26 mouse cellular contexts compared by ENCODE assay signal in the genomic region with DNA sequence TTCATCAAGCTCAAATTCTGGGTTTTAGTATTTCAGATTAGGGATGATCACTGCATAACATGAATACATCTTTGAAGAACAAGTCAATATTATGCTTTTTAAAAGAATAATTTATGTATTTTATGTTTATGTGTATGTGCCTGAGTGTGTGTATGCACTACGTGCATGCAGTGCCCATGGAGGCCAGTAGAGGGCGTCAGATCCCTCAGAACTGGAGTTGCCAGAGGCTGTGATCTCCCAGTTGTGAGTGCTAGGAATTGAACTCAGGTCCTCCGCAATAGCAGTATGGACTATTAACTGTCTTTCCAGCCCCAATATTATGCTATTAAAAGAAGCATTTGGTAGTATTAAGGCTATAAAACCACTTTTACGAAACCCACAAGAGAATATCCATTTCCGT. TPM values are rescaled to one million over a fixed set of nuclear protein-coding genes. Genes with fewer than 3 reads are reported as not detected.
DNase-seq lines count a peak whose midpoint lies in the region; ATAC-seq and TF ChIP-seq lines count a peak whose summit lies in the region.
"Had no signal": no experiment of that assay in that cellular context is flagged by ENCODE, and none has a peak within 500 bp of the region (broad histone marks: within the 10 kb centered on the region; RNA-seq: fewer than 3 reads in every experiment).

No protein-coding gene starts in this region.

- no peak overlapping the region for H3K4me3 ChIP-seq in forebrain, embryonic 11.5 days (ENCODE audit: low read depth, low read length)
- no peak overlapping the region for H3K4me3 ChIP-seq in forebrain, embryonic 13.5 days
- no peak overlapping the region for H3K4me3 ChIP-seq in left cerebral cortex, adult 2 months
- H3K4me3 ChIP-seq in testis, adult 2 months (ENCODE audit: control insufficient read depth, low read depth, low read length) = no peak overlapping the region
- H3K4me3 ChIP-seq in kidney, embryonic 14.5 days (ENCODE audit: low read length) = no peak overlapping the region
- H3K4me3 ChIP-seq: embryonic facial prominence, embryonic 13.5 days; heart, embryonic 12.5 days; hindbrain, embryonic 15.5 days; intestine, embryonic 15.5 days; liver, embryonic 13.5 days had no signal

- H3K27me3 ChIP-seq in forebrain, embryonic 11.5 days (ENCODE audit: control insufficient read depth, insufficient read depth, low read length) = no peaks in the 10 kb centered on the region
- peaks cover 11% of the 10 kb centered on the region for H3K27me3 ChIP-seq in forebrain, embryonic 13.5 days
- H3K27me3 ChIP-seq in testis, adult 2 months (ENCODE audit: control insufficient read depth, insufficient read depth, low read length) = no peaks in the 10 kb centered on the region
- peaks cover 3% of the 10 kb centered on the region; the same call in 1 of the 2 replicates for H3K27me3 ChIP-seq in kidney, embryonic 14.5 days (ENCODE audit: control insufficient read depth, insufficient read depth, low read length)

- no peak overlapping the region for H3K9ac ChIP-seq in forebrain, embryonic 11.5 days (ENCODE audit: low read length)
- no peak overlapping the region for H3K9ac ChIP-seq in forebrain, embryonic 13.5 days
- no peak overlapping the region for H3K9ac ChIP-seq in kidney, embryonic 14.5 days (ENCODE audit: low read depth, low read length)
- H3K9ac ChIP-seq: embryonic facial prominence, embryonic 13.5 days; forebrain, postnatal 0 days; heart, embryonic 12.5 days; hindbrain, embryonic 15.5 days; intestine, embryonic 15.5 days; liver, embryonic 13.5 days had no signal

- H3K36me3 ChIP-seq in forebrain, embryonic 11.5 days (ENCODE audit: control insufficient read depth, insufficient read depth, low read length) = no peaks in the 10 kb centered on the region
- no peaks in the 10 kb centered on the region for H3K36me3 ChIP-seq in forebrain, embryonic 13.5 days (ENCODE audit: poor library complexity, severe bottlenecking)
- no peaks in the 10 kb centered on the region for H3K36me3 ChIP-seq in testis, adult 2 months (ENCODE audit: control insufficient read depth, insufficient read depth, low read length)
- no peaks in the 10 kb centered on the region for H3K36me3 ChIP-seq in kidney, embryonic 14.5 days (ENCODE audit: control insufficient read depth, insufficient read depth, low read length)
- H3K36me3 ChIP-seq: embryonic facial prominence, embryonic 13.5 days; heart, embryonic 12.5 days; hindbrain, embryonic 15.5 days; intestine, embryonic 15.5 days; liver, embryonic 13.5 days had no signal

- no peak overlapping the region for H3K4me2 ChIP-seq in forebrain, embryonic 11.5 days (ENCODE audit: low read depth, low read length, severe bottlenecking)
- no peak overlapping the region for H3K4me2 ChIP-seq in forebrain, embryonic 13.5 days
- no peak overlapping the region for H3K4me2 ChIP-seq in kidney, embryonic 14.5 days (replicated peaks; ENCODE audit: low read depth, low read length)
- H3K4me2 ChIP-seq: embryonic facial prominence, embryonic 13.5 days; heart, embryonic 12.5 days; hindbrain, embryonic 15.5 days; intestine, embryonic 15.5 days; liver, embryonic 13.5 days had no signal

- H3K4me1 ChIP-seq in forebrain, embryonic 11.5 days (replicated peaks; ENCODE audit: control insufficient read depth, insufficient read depth, low read length) = no peaks in the 10 kb centered on the region
- no peaks in the 10 kb centered on the region for H3K4me1 ChIP-seq in forebrain, embryonic 13.5 days
- no peaks in the 10 kb centered on the region for H3K4me1 ChIP-seq in testis, adult 2 months (ENCODE audit: control insufficient read depth, insufficient read depth, low read length)
- H3K4me1 ChIP-seq in kidney, embryonic 14.5 days (ENCODE audit: control insufficient read depth, insufficient read depth, low read length) = no peaks in the 10 kb centered on the region
- H3K4me1 ChIP-seq: embryonic facial prominence, embryonic 13.5 days; hindbrain, embryonic 15.5 days had no signal

- TF ChIP-seq POLR2A in testis, adult 2 months (IDR thresholded peaks at IDR 0.05; ENCODE audit: control insufficient read depth, low read depth, low read length) = no peak

- intact Hi-C loops in left cerebral cortex, adult 2 months (cut with DNase I) = no loop called here

- 90% methylated on average over 5 of the region's 5 CpGs for WGBS in forebrain, embryonic 11.5 days
- WGBS in forebrain, embryonic 13.5 days = 89% methylated on average over 5 of the region's 5 CpGs
- 87% methylated on average over 5 of the region's 5 CpGs for WGBS in kidney, embryonic 14.5 days

- peak; percentile 21 for TF ChIP-seq CTCF in left cerebral cortex, adult 2 months (IDR thresholded peaks at IDR 0.05)
- TF ChIP-seq CTCF in testis, adult 2 months (IDR thresholded peaks at IDR 0.05; ENCODE audit: control insufficient read depth, insufficient read depth, insufficient replicate concordance, low read depth, low read length) = peak; percentile 71; the same call in 1 of the 2 replicates

- peak; percentile 33 for DNase-seq in forebrain, embryonic 11.5 days (ENCODE audit: low spot score)
- no peak for DNase-seq in left cerebral cortex, adult 2 months (ENCODE audit: extremely low spot score in 1 of 2, low spot score in 2 of 2)
- DNase-seq in left cerebral cortex, adult 8-10 months (ENCODE audit: low spot score in 2 of 2) = no peak
- no peak for DNase-seq in testis, postnatal 14 days (ENCODE audit: low spot score)
- DNase-seq in cerebellum, postnatal 10 days = no peak
- DNase-seq: adrenal gland, adult 8-10 months; cerebellum, postnatal 14 days; forebrain, postnatal 0 days; heart, postnatal 36 days; kidney, postnatal 10 days; left cerebral cortex, postnatal 4 days; liver, embryonic 13.5 days; midbrain, embryonic 14.5 days; thymus, postnatal 25 days had no signal

- H3K9me3 ChIP-seq in forebrain, embryonic 11.5 days (ENCODE audit: control insufficient read depth, low read length) = no peaks in the 10 kb centered on the region
- H3K9me3 ChIP-seq in forebrain, embryonic 13.5 days (replicated peaks) = no peaks in the 10 kb centered on the region; the same call in 1 of the 2 replicates
- no peaks in the 10 kb centered on the region for H3K9me3 ChIP-seq in kidney, embryonic 14.5 days (ENCODE audit: control insufficient read depth, low read length)
- H3K9me3 ChIP-seq: embryonic facial prominence, embryonic 13.5 days; hindbrain, embryonic 15.5 days; intestine, embryonic 15.5 days; liver, embryonic 13.5 days had no signal

- H3K27ac ChIP-seq in forebrain, embryonic 11.5 days (ENCODE audit: low read depth, low read length) = no peak overlapping the region
- no peak overlapping the region for H3K27ac ChIP-seq in forebrain, embryonic 13.5 days
- H3K27ac ChIP-seq in left cerebral cortex, adult 2 months = no peak overlapping the region
- H3K27ac ChIP-seq in testis, adult 2 months (ENCODE audit: control insufficient read depth, insufficient read depth, low read depth, low read length) = no peak overlapping the region
- no peak overlapping the region for H3K27ac ChIP-seq in kidney, embryonic 14.5 days (ENCODE audit: low read depth, low read length)
- H3K27ac ChIP-seq: embryonic facial prominence, embryonic 13.5 days; hindbrain, embryonic 15.5 days; intestine, embryonic 15.5 days; liver, embryonic 13.5 days had no signal

- ATAC-seq in forebrain, embryonic 11.5 days (replicated peaks; ENCODE audit: low FRiP score) = no peak
- ATAC-seq in forebrain, embryonic 13.5 days = no peak
- ATAC-seq in kidney, embryonic 14.5 days (ENCODE audit: low FRiP score, low TSS enrichment) = no peak
- ATAC-seq: forebrain, postnatal 0 days; intestine, embryonic 15.5 days; lung, postnatal 0 days had no signal

RNA-seq across cellular contexts. Expression of gene Urad, which starts 5.4 kb away (rescaled TPM):
- polyA plus RNA-seq in forebrain, embryonic 11.5 days (2014; fragmentation: Nextera tagmentation; extraction: Ambion mirVana) = not detected in 2 replicates
- not detected in 2 replicates for polyA plus RNA-seq in forebrain, embryonic 13.5 days (2015; fragmentation: Nextera tagmentation; extraction: Ambion mirVana)
- not detected for total RNA-seq in left cerebral cortex, adult 2 months (2021)
- total RNA-seq in left cerebral cortex, adult 8-10 months (2022) = not detected
- polyA plus RNA-seq in testis, adult 2 months (2012; rRNA removed) = not detected in 2 replicates
- polyA plus RNA-seq in kidney, embryonic 14.5 days (2014; fragmentation: Nextera tagmentation; extraction: Ambion mirVana) = not detected in 2 replicates
- total RNA-seq: forebrain, postnatal 0 days; heart, postnatal 36 days; layer of hippocampus, adult 8-10 months; left cerebral cortex, postnatal 4 days; megakaryocyte, adult 5-6 weeks had no signal
- polyA plus RNA-seq: embryonic facial prominence, embryonic 13.5 days; forebrain, postnatal 0 days; gonadal fat pad, adult 2 months; heart, embryonic 12.5 days; hindbrain, embryonic 15.5 days; lung, postnatal 0 days; midbrain, embryonic 14.5 days; stomach, embryonic 16.5 days had no signal

RNA-seq across cellular contexts. Expression of gene Cdx2, which starts 20.6 kb away (rescaled TPM):
- not detected in 2 replicates for polyA plus RNA-seq in forebrain, embryonic 11.5 days (2014; fragmentation: Nextera tagmentation; extraction: Ambion mirVana)
- not detected in 2 replicates for polyA plus RNA-seq in forebrain, embryonic 13.5 days (2015; fragmentation: Nextera tagmentation; extraction: Ambion mirVana)
- not detected for total RNA-seq in left cerebral cortex, adult 2 months (2021)
- not detected for total RNA-seq in left cerebral cortex, adult 8-10 months (2022)
- 0.10 TPM in 1 of 2 replicates, not detected in the other for polyA plus RNA-seq in testis, adult 2 months (2012; rRNA removed)
- not detected in 2 replicates for polyA plus RNA-seq in kidney, embryonic 14.5 days (2014; fragmentation: Nextera tagmentation; extraction: Ambion mirVana)
- total RNA-seq: adrenal gland, adult 8-10 months; forebrain, postnatal 0 days; heart, postnatal 36 days; layer of hippocampus, adult 8-10 months; left cerebral cortex, postnatal 4 days; megakaryocyte, adult 5-6 weeks had no signal
- polyA plus RNA-seq: embryonic facial prominence, embryonic 13.5 days; forebrain, postnatal 0 days; heart, embryonic 12.5 days; hindbrain, embryonic 15.5 days; liver, embryonic 13.5 days; lung, postnatal 0 days; midbrain, embryonic 14.5 days had no signal

RNA-seq across cellular contexts. Expression of gene Pdx1, which starts 57.9 kb away (rescaled TPM):
- polyA plus RNA-seq in forebrain, embryonic 11.5 days (2014; fragmentation: Nextera tagmentation; extraction: Ambion mirVana) = not detected in 2 replicates
- polyA plus RNA-seq in forebrain, embryonic 13.5 days (2015; fragmentation: Nextera tagmentation; extraction: Ambion mirVana) = not detected in 2 replicates
- not detected for total RNA-seq in left cerebral cortex, adult 2 months (2021)
- total RNA-seq in left cerebral cortex, adult 8-10 months (2022) = not detected
- polyA plus RNA-seq in testis, adult 2 months (2012; rRNA removed) = 0.07 TPM in 1 of 2 replicates, not detected in the other
- 0.19 TPM in 1 of 2 replicates, not detected in the other for polyA plus RNA-seq in kidney, embryonic 14.5 days (2014; fragmentation: Nextera tagmentation; extraction: Ambion mirVana)
- total RNA-seq: adrenal gland, adult 8-10 months; forebrain, postnatal 0 days; heart, postnatal 36 days; layer of hippocampus, adult 8-10 months; left cerebral cortex, postnatal 4 days; megakaryocyte, adult 5-6 weeks had no signal
- polyA plus RNA-seq: embryonic facial prominence, embryonic 13.5 days; forebrain, postnatal 0 days; gonadal fat pad, adult 2 months; heart, embryonic 12.5 days; hindbrain, embryonic 15.5 days; liver, embryonic 13.5 days; lung, postnatal 0 days; midbrain, embryonic 14.5 days had no signal
